Mouse (Mus musculus): ENCODE results near the gene Speg. TPM values are rescaled to one million over a fixed set of nuclear protein-coding genes. Genes with fewer than 3 reads are reported as not detected.

Speg gene
- polyA plus RNA-seq, 1 experiment = 21.2 TPM

GRCm38 (mm10) chr1:75349275-75349674 is 25.8 kb upstream of the Speg start:
- Histone ChIP-seq H3K36me3 (ENCODE audit: control insufficient read depth, insufficient read depth, low read length) (no peaks in the 10 kb centered on the region), H3K27ac (ENCODE audit: insufficient read depth, low read length) (no peak overlapping the region), H3K4me1 (ENCODE audit: control insufficient read depth, insufficient read depth, insufficient read length) (no peaks in the 10 kb centered on the region), H3K4me3 (ENCODE audit: extremely low read depth, insufficient read depth, insufficient read length) (no peak overlapping the region), H3K27me3 (ENCODE audit: control insufficient read depth, insufficient read depth, low read length) (no peaks in the 10 kb centered on the region)
- TF ChIP-seq POLR2A (IDR thresholded peaks at IDR 0.05; ENCODE audit: low read depth, low read length) (no peak), CTCF (IDR thresholded peaks at IDR 0.05; ENCODE audit: extremely low read depth, insufficient read depth, insufficient read length, insufficient replicate concordance) (no peak)
- no peak for DNase-seq (ENCODE audit: low read depth in 1 of 2, low spot score in 2 of 2)
- 59% methylated on average over 5 of the region's 5 CpGs for WGBS

DNA sequence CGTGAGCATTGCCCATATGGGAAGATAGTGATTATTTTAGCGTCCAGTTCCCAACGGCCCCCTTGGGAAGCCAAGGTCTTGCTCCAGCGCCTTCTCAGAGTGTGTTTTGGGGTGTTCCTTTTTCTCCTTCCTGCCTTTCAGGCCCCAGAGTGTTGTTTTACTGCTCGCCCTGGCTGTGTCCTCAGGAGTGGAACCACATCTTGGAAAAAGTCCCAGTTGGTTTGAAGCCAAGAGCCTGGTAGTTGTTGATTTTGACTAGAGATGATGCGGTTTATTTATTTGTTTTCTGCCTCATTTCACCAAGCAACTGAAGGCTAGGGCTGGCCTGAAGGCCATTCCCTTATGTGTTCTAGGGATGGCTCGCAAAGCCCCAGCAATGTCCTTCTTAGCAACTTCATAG is 17.8 kb upstream of the Speg start:
- WGBS = 63% methylated on average over 7 of the region's 7 CpGs

DNA sequence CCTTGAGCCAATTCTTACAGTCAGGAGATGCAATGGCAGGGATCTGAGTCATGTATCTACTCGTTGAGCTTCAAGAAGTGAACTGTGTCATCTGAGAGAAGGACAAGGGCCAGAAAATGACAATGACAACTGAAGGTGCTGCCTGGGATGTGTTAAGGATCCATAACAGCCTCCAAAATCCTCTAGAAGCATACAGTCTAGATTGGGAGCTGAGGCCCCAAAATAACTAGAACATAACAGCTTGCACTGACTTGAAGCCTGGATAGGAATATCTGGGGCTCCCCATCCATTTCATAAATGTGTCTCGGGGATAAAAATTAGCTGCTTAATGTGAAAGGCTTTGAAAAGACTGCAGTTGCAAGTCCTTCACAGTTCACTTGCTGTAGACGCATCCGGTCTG is 17.1 kb upstream of the Speg start:
- no peak overlapping the region for H3K27ac ChIP-seq (ENCODE audit: insufficient read depth, low read length)

More for the DNA sequence above, 17.8 kb upstream of the Speg start:
- Histone ChIP-seq H3K27me3 (ENCODE audit: control insufficient read depth, insufficient read depth, low read length) (peaks cover 7% of the 10 kb centered on the region), H3K4me1 (ENCODE audit: control insufficient read depth, insufficient read depth, insufficient read length) (no peaks in the 10 kb centered on the region), H3K4me3 (ENCODE audit: extremely low read depth, insufficient read depth, insufficient read length) (no peak overlapping the region), H3K27ac (ENCODE audit: insufficient read depth, low read length) (no peak overlapping the region; the same call in 1 of the 2 replicates), H3K36me3 (ENCODE audit: control insufficient read depth, insufficient read depth, low read length) (no peaks in the 10 kb centered on the region)
- TF ChIP-seq POLR2A (IDR thresholded peaks at IDR 0.05; ENCODE audit: low read depth, low read length) = no peak
- no peak for TF ChIP-seq CTCF (IDR thresholded peaks at IDR 0.05; ENCODE audit: extremely low read depth, insufficient read depth, insufficient read length, insufficient replicate concordance)
- DNase-seq (ENCODE audit: low read depth in 1 of 2, low spot score in 2 of 2) = no peak

DNA sequence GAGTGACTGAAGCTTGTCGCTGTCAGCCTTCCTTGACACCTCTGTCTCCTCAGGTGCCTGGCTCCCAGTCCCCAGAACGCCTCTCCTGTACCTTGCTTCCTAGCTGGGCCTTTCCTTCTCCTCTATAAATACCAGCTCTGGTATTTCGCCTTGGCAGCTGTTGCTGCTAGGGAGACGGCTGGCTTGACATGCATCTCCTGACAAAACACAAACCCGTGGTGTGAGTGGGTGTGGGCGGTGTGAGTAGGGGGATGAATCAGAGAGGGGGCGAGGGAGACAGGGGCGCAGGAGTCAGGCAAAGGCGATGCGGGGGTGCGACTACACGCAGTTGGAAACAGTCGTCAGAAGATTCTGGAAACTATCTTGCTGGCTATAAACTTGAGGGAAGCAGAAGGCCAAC is 15.8 kb upstream of the Speg start:
- H3K4me1 ChIP-seq (ENCODE audit: control insufficient read depth, insufficient read depth, insufficient read length) = no peaks in the 10 kb centered on the region
- H3K27ac ChIP-seq (ENCODE audit: insufficient read depth, low read length) = no peak overlapping the region; the same call in 1 of the 2 replicates
- H3K36me3 ChIP-seq (ENCODE audit: control insufficient read depth, insufficient read depth, low read length) = no peaks in the 10 kb centered on the region
- TF ChIP-seq CTCF (IDR thresholded peaks at IDR 0.05; ENCODE audit: extremely low read depth, insufficient read depth, insufficient read length, insufficient replicate concordance) = no peak
- TF ChIP-seq POLR2A (IDR thresholded peaks at IDR 0.05; ENCODE audit: low read depth, low read length) = no peak
- H3K27me3 ChIP-seq (ENCODE audit: control insufficient read depth, insufficient read depth, low read length) = peaks cover 7% of the 10 kb centered on the region
- WGBS = 78% methylated on average over 13 of the region's 13 CpGs
- H3K4me3 ChIP-seq (ENCODE audit: extremely low read depth, insufficient read depth, insufficient read length) = no peak overlapping the region
- no peak for DNase-seq (ENCODE audit: low read depth in 1 of 2, low spot score in 2 of 2)

More for the DNA sequence above, 17.1 kb upstream of the Speg start:
- H3K4me1 ChIP-seq (ENCODE audit: control insufficient read depth, insufficient read depth, insufficient read length) = no peaks in the 10 kb centered on the region
- peaks cover 7% of the 10 kb centered on the region for H3K27me3 ChIP-seq (ENCODE audit: control insufficient read depth, insufficient read depth, low read length)
- no peak for TF ChIP-seq POLR2A (IDR thresholded peaks at IDR 0.05; ENCODE audit: low read depth, low read length)
- no peak for TF ChIP-seq CTCF (IDR thresholded peaks at IDR 0.05; ENCODE audit: extremely low read depth, insufficient read depth, insufficient read length, insufficient replicate concordance)
- WGBS = 85% methylated on average over 4 of the region's 4 CpGs
- H3K36me3 ChIP-seq (ENCODE audit: control insufficient read depth, insufficient read depth, low read length) = no peaks in the 10 kb centered on the region
- no peak overlapping the region for H3K4me3 ChIP-seq (ENCODE audit: extremely low read depth, insufficient read depth, insufficient read length)
- no peak for DNase-seq (ENCODE audit: low read depth in 1 of 2, low spot score in 2 of 2)

DNA sequence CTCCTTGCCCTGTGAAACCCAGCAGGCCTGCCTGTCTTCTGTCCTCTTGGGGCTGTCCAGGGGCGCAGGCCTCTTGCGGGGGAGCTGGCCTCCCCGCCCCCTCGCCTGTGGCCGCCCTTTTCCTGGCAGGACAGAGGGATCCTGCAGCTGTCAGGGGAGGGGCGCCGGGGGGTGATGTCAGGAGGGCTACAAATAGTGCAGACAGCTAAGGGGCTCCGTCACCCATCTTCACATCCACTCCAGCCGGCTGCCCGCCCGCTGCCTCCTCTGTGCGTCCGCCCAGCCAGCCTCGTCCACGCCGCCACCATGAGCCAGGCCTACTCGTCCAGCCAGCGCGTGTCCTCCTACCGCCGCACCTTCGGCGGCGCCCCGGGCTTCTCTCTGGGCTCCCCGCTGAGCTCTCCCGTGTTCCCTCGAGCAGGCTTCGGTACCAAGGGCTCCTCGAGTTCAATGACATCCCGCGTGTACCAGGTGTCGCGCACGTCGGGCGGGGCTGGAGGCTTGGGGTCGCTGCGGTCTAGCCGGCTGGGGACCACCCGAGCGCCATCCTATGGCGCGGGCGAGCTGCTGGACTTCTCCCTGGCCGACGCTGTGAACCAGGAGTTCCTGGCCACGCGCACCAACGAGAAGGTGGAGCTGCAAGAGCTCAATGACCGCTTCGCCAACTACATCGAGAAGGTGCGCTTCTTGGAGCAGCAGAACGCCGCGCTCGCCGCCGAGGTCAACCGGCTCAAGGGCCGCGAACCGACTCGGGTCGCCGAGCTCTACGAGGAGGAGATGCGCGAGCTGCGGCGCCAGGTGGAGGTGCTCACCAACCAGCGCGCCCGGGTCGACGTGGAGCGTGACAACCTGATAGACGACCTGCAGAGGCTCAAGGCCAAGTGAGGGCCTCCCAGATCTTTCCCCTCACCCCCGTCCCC is 14.7 kb upstream of the Speg start, which contains the start of gene Des:
Des (plus strand) TSS at position 218 of the 920 bp plus-strand sequence.
- Histone ChIP-seq H3K4me3 (ENCODE audit: extremely low read depth, insufficient read depth, insufficient read length) (peak within 1 kb of the TSS; percentile 34; the same call in 1 of the 2 replicates), H3K36me3 (ENCODE audit: control insufficient read depth, insufficient read depth, low read length) (no peaks in the 10 kb centered on the region), H3K4me1 (ENCODE audit: control insufficient read depth, insufficient read depth, insufficient read length) (no peaks in the 10 kb centered on the region), H3K27me3 (ENCODE audit: control insufficient read depth, insufficient read depth, low read length) (peaks cover 7% of the 10 kb centered on the region), H3K27ac (ENCODE audit: insufficient read depth, low read length) (peak within 1 kb of the TSS; percentile 47)
- WGBS = 10% methylated on average over 79 of the region's 80 CpGs
- DNase-seq (ENCODE audit: low read depth in 1 of 2, low spot score in 2 of 2) = peak in 1 of 2 experiments; percentile 17
- TF ChIP-seq CTCF (IDR thresholded peaks at IDR 0.05; ENCODE audit: extremely low read depth, insufficient read depth, insufficient read length, insufficient replicate concordance) = no peak
- TF ChIP-seq POLR2A (IDR thresholded peaks at IDR 0.05; ENCODE audit: low read depth, low read length) = no peak

DNA sequence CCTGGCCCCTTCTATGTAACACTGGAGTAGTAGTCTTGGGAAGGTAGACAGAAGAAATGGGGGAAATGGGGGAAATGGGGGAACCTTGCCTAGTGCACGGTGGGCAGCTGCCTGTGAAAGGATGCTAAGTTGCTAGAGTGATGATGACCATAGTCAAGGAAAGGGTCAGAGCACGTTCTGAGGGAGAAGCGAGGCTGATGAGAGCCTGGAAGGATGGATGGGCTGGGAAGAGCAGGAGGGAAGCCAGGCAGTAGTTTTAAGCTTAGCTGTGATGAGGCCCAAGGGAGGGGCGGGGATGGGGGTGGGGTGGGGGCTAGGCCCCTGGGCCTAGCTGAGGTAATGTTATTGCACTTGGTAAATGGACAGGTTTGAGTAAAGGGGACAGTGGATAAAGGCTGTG is 14.0 kb upstream of the Speg start:
- no peak overlapping the region; the same call in 1 of the 2 replicates for H3K27ac ChIP-seq (ENCODE audit: insufficient read depth, low read length)
- no peak for TF ChIP-seq CTCF (IDR thresholded peaks at IDR 0.05; ENCODE audit: extremely low read depth, insufficient read depth, insufficient read length, insufficient replicate concordance)
- peak overlapping the region; percentile 31; the same call in 1 of the 2 replicates for H3K4me3 ChIP-seq (ENCODE audit: extremely low read depth, insufficient read depth, insufficient read length)
- WGBS = 57% methylated on average over 4 of the region's 4 CpGs
- H3K27me3 ChIP-seq (ENCODE audit: control insufficient read depth, insufficient read depth, low read length) = peaks cover 7% of the 10 kb centered on the region
- no peaks in the 10 kb centered on the region for H3K36me3 ChIP-seq (ENCODE audit: control insufficient read depth, insufficient read depth, low read length)
- no peak for DNase-seq (ENCODE audit: low read depth in 1 of 2, low spot score in 2 of 2)
- no peaks in the 10 kb centered on the region for H3K4me1 ChIP-seq (ENCODE audit: control insufficient read depth, insufficient read depth, insufficient read length)

DNA sequence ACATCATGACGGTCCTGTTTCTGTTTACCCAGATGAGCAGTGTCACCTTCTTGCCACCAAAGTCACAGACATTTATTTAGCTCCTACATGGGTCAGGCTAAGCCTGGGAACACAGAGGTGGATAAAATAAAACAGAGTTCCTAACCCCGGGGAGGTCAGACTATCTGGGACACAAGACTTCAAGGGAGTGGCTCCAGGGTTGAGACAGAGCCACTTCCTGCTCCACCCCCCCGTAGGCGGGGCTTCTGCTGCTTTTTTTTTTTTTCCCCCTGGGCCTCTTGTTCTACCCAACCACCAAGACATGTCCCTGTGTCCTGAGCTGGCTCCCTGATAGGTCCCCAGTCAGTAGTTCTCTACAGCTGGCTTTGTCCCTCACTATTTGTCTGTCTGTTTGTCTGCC is 13.3 kb upstream of the Speg start:
- WGBS = 29% methylated on average over 4 of the region's 4 CpGs
- Histone ChIP-seq H3K4me3 (ENCODE audit: extremely low read depth, insufficient read depth, insufficient read length) (0 out of 2 replicates have a peak overlapping the region, but pooled peaks have one; percentile 11), H3K27me3 (ENCODE audit: control insufficient read depth, insufficient read depth, low read length) (peaks cover 7% of the 10 kb centered on the region), H3K36me3 (ENCODE audit: control insufficient read depth, insufficient read depth, low read length) (no peaks in the 10 kb centered on the region), H3K4me1 (ENCODE audit: control insufficient read depth, insufficient read depth, insufficient read length) (no peaks in the 10 kb centered on the region), H3K27ac (ENCODE audit: insufficient read depth, low read length) (no peak overlapping the region)
- DNase-seq (ENCODE audit: low read depth in 1 of 2, low spot score in 2 of 2) = no peak
- no peak for TF ChIP-seq CTCF (IDR thresholded peaks at IDR 0.05; ENCODE audit: extremely low read depth, insufficient read depth, insufficient read length, insufficient replicate concordance)
- no peak for TF ChIP-seq POLR2A (IDR thresholded peaks at IDR 0.05; ENCODE audit: low read depth, low read length)

All from spleen, adult 2 months (tissue).